Mouse (Mus musculus) lung, adult 2 months (tissue): ENCODE measurements around the gene Akr1c12. TPM values are rescaled to one million over a fixed set of nuclear protein-coding genes. Genes with fewer than 3 reads are reported as not detected.
"Not testable (repeated sequence)": the region's sequence is repeated elsewhere in the genome, so short reads cannot be mapped to it uniquely, and the experiment has no call there.

Experiments
- DNase-seq: peaks from one replicate; pipeline ENCODE4 v3.0.0; 2022
- H3K4me1 ChIP-seq: fragments of 200-500 bp; 2 replicates; pipeline ENCODE4 v1.6.1; 2011; ENCODE audit warnings: low read length; ENCODE audit not compliant: control insufficient read depth, insufficient read depth
- H3K4me3 ChIP-seq: fragments of 200-500 bp; replicated peaks from 2 replicates; pipeline ENCODE3; 2011; ENCODE audit warnings: low read depth, mild to moderate bottlenecking, control low read depth, low read length; ENCODE audit errors: extremely low read depth
- CTCF ChIP-seq: fragments of 200-500 bp; IDR thresholded peaks from 2 replicates; pipeline ENCODE4 v1.5.1; 2011; ENCODE audit warnings: mild to moderate bottlenecking, low read length, control low read depth; ENCODE audit not compliant: insufficient read depth
- POLR2A ChIP-seq: fragments of 200-500 bp; IDR thresholded peaks from 2 replicates; pipeline ENCODE4 v1.6.1; 2011; ENCODE audit warnings: low read depth, mild to moderate bottlenecking, control low read depth, low read length, borderline replicate concordance; ENCODE audit errors: extremely low read depth
- WGBS: fragments of 180-500 bp; shearing (Covaris S2); methylation state at CpG from one replicate; pipeline ENCODE4 v1.1.7; 2018; 5-methylcytosine and 5-hydroxymethylcytosine counted together
- polyA plus RNA-seq: library from polyadenylated mRNA; depleted of rRNA; stranded (reverse); fragments of >200 nt; gene quantifications from 2 replicates; pipeline ENCODE4 v1.2.3, GENCODE M21; 2012; rRNA removed

Akr1c12 gene
- 0.12 and 0.50 TPM in 2 replicates for polyA plus RNA-seq

GRCm38 (mm10) chr13:4279284-4279683, at the start of gene Akr1c12:
Akr1c12 (minus strand) TSS chr13:4279433.
- Histone ChIP-seq H3K4me1 (no peaks in the 10 kb centered on the region), H3K4me3 (no peak within 1 kb of the TSS)
- TF ChIP-seq POLR2A, result no peak
- no peak for TF ChIP-seq CTCF
- DNase-seq, result no peak
- WGBS, result 32% methylated on average over 4 of the region's 4 CpGs

DNA sequence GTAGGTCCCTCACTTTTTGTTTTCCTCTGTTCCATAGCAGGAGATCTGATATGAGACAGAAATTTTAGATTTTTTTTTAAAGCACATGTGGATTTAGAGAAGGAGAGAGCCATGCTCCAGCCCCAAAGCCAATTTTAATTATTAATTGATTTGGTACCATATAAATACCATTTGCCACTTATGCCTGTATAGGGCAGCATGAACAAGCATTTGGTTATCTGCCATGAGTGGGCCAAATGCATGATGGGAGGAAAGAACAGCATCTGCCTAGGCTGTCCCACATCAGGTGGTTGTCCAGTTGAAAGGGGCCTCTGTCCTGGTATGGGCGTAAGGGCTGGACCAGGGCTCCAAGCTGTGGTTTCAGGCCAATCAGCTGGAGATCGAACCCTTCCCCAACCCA, 39.5 kb upstream of the Akr1c12 start:
- WGBS, result 89% methylated on average over 2 of the region's 2 CpGs
- TF ChIP-seq CTCF, result no peak
- no peak for TF ChIP-seq POLR2A
- DNase-seq, result no peak
- H3K4me1 ChIP-seq, result no peaks in the 10 kb centered on the region
- no peak overlapping the region for H3K4me3 ChIP-seq

DNA sequence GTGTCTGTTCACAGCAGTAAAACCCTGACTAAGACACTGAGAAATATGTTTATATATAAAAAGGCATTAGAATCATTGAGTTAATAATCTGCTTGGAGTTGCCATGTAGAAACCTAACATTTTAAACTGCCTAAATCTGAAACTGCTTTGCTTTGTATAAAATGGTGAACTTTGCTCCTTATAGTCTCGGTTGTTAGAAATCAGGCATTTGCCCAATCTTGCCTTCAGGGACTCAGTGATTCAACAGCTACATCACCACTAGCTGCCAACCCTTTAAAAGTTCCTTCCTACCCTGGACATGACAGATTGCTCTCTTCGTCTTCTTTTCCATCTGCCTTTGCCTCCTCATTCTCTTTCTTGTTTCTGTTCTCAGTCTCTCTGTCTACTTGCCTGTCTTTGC, 34.7 kb upstream of the Akr1c12 start:
- TF ChIP-seq POLR2A (no peak), CTCF (no peak)
- Histone ChIP-seq H3K4me3 (no peak overlapping the region), H3K4me1 (no peaks in the 10 kb centered on the region)
- no peak for DNase-seq
- WGBS, result 69% methylated on average over 2 of the region's 2 CpGs

DNA sequence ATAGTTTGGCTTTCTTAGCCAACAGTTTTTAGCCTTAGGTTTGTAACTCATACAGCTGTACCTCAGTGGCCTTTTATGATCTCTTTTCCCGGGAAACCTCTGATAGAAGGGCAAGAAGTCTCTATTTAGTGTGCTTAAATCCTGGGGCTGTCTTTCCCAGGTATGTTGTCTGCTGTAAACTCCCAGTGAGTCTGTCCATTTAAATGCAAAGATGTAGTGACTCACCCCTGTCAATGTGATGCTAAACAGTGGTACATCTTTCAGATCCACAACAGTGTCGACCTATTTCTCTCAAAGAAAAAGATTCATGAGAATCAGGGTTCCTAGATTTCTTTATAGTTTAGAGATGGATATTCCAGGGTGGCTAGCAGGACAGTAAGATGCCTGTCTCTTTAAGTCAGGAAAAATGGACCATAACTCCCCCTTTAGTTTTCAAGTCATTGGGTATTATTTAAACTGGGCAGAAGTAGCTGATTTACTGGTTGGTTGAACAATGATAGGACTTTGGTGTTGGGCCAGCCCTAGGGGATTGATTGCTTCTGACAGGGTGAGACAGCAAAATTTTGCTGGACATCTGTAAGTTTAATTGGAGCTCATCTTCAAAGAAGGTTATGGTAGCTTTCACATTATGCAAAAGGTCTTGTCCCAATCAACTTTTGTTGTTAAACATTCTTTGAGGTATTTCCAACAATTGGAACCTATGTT, 25.8 kb upstream of the Akr1c12 start:
- DNase-seq, result no peak
- Histone ChIP-seq H3K4me1 (no peaks in the 10 kb centered on the region), H3K4me3 (no peak overlapping the region)
- 58% methylated on average over 2 of the region's 2 CpGs for WGBS
- TF ChIP-seq POLR2A, result no peak

- H3K4me3 ChIP-seq, result no peak overlapping the region
- 92% methylated on average over 4 of the region's 4 CpGs for WGBS
- no peak for DNase-seq
- TF ChIP-seq POLR2A (no peak), CTCF (no peak)
- no peaks in the 10 kb centered on the region for H3K4me1 ChIP-seq
Observed at GRCm38 (mm10) chr13:4296991-4297390, 17.8 kb upstream of the Akr1c12 start.

DNA sequence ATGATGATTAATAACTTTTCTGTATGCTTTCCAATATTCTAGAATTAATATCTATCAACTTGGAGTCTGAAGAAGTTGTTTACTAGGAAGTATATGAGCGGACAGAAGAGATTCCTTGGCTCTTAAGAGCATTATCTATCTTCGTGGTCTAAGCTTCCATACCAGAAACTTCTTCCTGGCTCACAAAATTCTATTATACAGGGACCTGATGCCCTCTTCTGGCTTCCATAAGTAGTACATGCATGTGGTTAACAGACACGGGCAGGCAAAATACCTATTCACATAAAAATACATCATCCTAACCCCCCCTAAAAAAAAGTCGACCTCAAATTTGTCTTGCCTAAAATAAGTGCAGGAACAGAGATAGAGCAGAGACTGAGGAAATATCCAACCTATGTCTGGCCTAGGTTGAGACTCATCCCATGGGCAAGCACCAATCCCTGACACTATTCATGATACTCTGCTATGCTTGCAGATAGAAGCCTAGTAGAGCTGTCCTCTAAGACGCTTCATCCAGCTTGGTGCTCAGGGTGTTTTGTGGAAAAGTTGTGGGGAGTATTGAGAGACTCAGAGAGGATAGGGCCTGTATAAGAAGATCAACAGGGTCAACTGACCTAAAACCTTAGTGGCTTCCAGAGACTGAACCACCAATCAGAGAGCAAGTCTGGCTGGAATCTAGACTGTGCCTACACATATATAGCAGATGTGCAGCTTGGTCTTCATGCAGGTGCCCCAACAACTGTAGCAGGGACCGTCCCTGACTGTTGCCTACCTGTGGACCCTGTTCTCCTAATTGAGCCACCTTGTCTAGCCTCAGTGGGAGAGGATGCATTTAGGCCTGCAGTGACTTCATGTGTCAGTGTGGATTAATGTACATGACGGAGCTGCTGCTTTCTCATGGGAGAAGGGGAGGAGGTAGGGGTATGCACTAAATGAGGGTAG, 2.5 kb upstream of the Akr1c12 start:
- Histone ChIP-seq H3K4me1 (no peaks in the 10 kb centered on the region), H3K4me3 (no peak overlapping the region)
- no peak for DNase-seq
- TF ChIP-seq CTCF (no peak), POLR2A (no peak)
- 27% methylated on average over 7 of the region's 7 CpGs for WGBS

- no peak for DNase-seq
- 75% methylated on average over 2 of the region's 2 CpGs for WGBS
- TF ChIP-seq CTCF, result no peak
- no peak for TF ChIP-seq POLR2A
Observed at GRCm38 (mm10) chr13:4277526-4277925, 1.7 kb downstream of the Akr1c12 start.

GRCm38 (mm10) chr13:4270860-4271259, 8.4 kb downstream of the Akr1c12 start:
- H3K4me1 ChIP-seq, result no peaks in the 10 kb centered on the region
- no peak for DNase-seq
- no peak overlapping the region for H3K4me3 ChIP-seq
- no peak for TF ChIP-seq CTCF
- no peak for TF ChIP-seq POLR2A

More at GRCm38 (mm10) chr13:4277526-4277925, 1.7 kb downstream of the Akr1c12 start:
- Histone ChIP-seq H3K4me1 (no peaks in the 10 kb centered on the region), H3K4me3 (no peak overlapping the region)

GRCm38 (mm10) chr13:4265455-4265854, 13.8 kb downstream of the Akr1c12 start:
- 93% methylated on average over 2 of the region's 2 CpGs for WGBS
- H3K4me1 ChIP-seq, H3K4me3 ChIP-seq, DNase-seq: not testable (repeated sequence)

- no peak for DNase-seq
- TF ChIP-seq POLR2A (no peak), CTCF (no peak)
- Histone ChIP-seq H3K4me1 (no peaks in the 10 kb centered on the region), H3K4me3 (no peak overlapping the region)
- 85% methylated on average over 2 of the region's 2 CpGs for WGBS
Observed at GRCm38 (mm10) chr13:4265047-4265446, 14.2 kb downstream of the Akr1c12 start.
